Comparison of ENCODE assay signal across 24 mouse cellular contexts in genomic region chr7:82361127-82361526, GRCm38 (mm10). TPM values are rescaled to one million over a fixed set of nuclear protein-coding genes. Genes with fewer than 3 reads are reported as not detected.
DNase-seq lines count a peak whose midpoint lies in the region; ATAC-seq and TF ChIP-seq lines count a peak whose summit lies in the region.
"Had no signal": no experiment of that assay in that cellular context is flagged by ENCODE, and none has a peak within 500 bp of the region (broad histone marks: within the 10 kb centered on the region; RNA-seq: fewer than 3 reads in every experiment).

No protein-coding gene starts in this region.

- 11% methylated on average over 5 of the region's 5 CpGs for WGBS in thymus, adult 2 months

- no peak for TF ChIP-seq CTCF in thymus, adult 2 months (IDR thresholded peaks at IDR 0.05; ENCODE audit: borderline replicate concordance, control insufficient read depth, extremely low read depth, insufficient read depth, low read length, poor library complexity)

- H3K27ac ChIP-seq in thymus, adult 2 months (ENCODE audit: control insufficient read depth, insufficient read depth, low read length), result no peak overlapping the region
- H3K27ac ChIP-seq: embryonic facial prominence, embryonic 13.5 days; forebrain, embryonic 12.5 days; gastrocnemius, adult 2 months; heart, embryonic 15.5 days had no signal

- peak; percentile 67 for ATAC-seq in granulocyte monocyte progenitor cell, adult 5-6 weeks (replicated peaks; ENCODE audit: poor library complexity, severe bottlenecking)
- ATAC-seq: CD4-positive, CD25-positive, alpha-beta regulatory T cell, adult 4 months; forebrain, postnatal 0 days; hindbrain, embryonic 16.5 days; inflammation-experienced regulatory T-cells, adult 6 months; intestine, postnatal 0 days had no signal

- H3K27me3 ChIP-seq in thymus, adult 2 months (ENCODE audit: control insufficient read depth, insufficient read depth, low read length), result no peaks in the 10 kb centered on the region
- H3K27me3 ChIP-seq: embryonic facial prominence, embryonic 13.5 days; forebrain, embryonic 12.5 days; heart, embryonic 15.5 days had no signal

- no peaks in the 10 kb centered on the region for H3K36me3 ChIP-seq in thymus, adult 2 months (ENCODE audit: control insufficient read depth, insufficient read depth, low read length)
- H3K36me3 ChIP-seq: embryonic facial prominence, embryonic 13.5 days; forebrain, embryonic 12.5 days; G1E; heart, embryonic 15.5 days had no signal

- no peak overlapping the region for H3K4me3 ChIP-seq in thymus, adult 2 months (ENCODE audit: control insufficient read depth, insufficient read depth, low read length)
- H3K4me3 ChIP-seq: embryonic facial prominence, embryonic 13.5 days; forebrain, embryonic 12.5 days; gastrocnemius, adult 2 months; heart, embryonic 15.5 days had no signal

- TF ChIP-seq POLR2A in thymus, adult 2 months (IDR thresholded peaks at IDR 0.05; ENCODE audit: control insufficient read depth, extremely low read depth, insufficient read depth, low read length, poor library complexity), result no peak

- DNase-seq in CD4-positive helper T cell, adult 2 months (ENCODE audit: low read depth, low spot score), result peak; percentile 19
- peak; percentile 17 for DNase-seq in thymus, adult 2 months
- DNase-seq in thymus, postnatal 25 days, result peak; percentile 17
- DNase-seq in adrenal gland, adult (ENCODE audit: inconsistent age in 2 of 2, low spot score in 1 of 2), result no peak
- DNase-seq in kidney, adult 11 months, result no peak
- no peak for DNase-seq in adrenal gland, adult 2 months
- DNase-seq in cerebellum, postnatal 25 days, result no peak
- DNase-seq: adrenal gland, postnatal 36 days; cerebellum, adult 2 months; cerebellum, postnatal 10 days; forebrain, postnatal 0 days; gastrocnemius, adult 2 months; gastrocnemius, postnatal 25 days; heart, adult 18-20 months; heart, postnatal 14 days had no signal

- H3K4me1 ChIP-seq in thymus, adult 2 months (replicated peaks; ENCODE audit: control insufficient read depth, insufficient read depth, low read length), result peaks cover 13% of the 10 kb centered on the region
- H3K4me1 ChIP-seq: forebrain, embryonic 12.5 days had no signal

RNA-seq across cellular contexts. Expression of gene Adamtsl3, which starts 25.6 kb away (rescaled TPM):
- 0.21 TPM in 1 of 2 replicates, not detected in the other for total RNA-seq in granulocyte monocyte progenitor cell, adult 5-6 weeks (2014; fragmentation: Nextera tagmentation)
- total RNA-seq in granulocyte monocyte progenitor cell, adult 5-6 weeks (2017), result not detected in 2 replicates
- 0.51 and 0.60 TPM in 2 replicates for polyA plus RNA-seq in thymus, adult 2 months (2012; rRNA removed)
- total RNA-seq in adrenal gland, adult 2 months (2021), result 1 to 10 TPM; 1.4 to 2.3 TPM
- 0.28 and 0.64 TPM in 2 replicates for polyA plus RNA-seq in adrenal gland, adult 2 months (2012; rRNA removed)
- polyA plus RNA-seq: CD4-positive, CD25-positive, alpha-beta regulatory T cell, adult 4 months; G1E had no signal

Comparison
In these comparisons a context has a peak if more than half of its experiments do, and no peak if none do; other contexts are left out.
1. DNase-seq: peak in CD4-positive helper T cell, adult 2 months (single experiment), thymus, adult 2 months (single experiment) and thymus, postnatal 25 days (single experiment); none in adrenal gland, adult (0 of 2), kidney, adult 11 months (single experiment), adrenal gland, adult 2 months (single experiment) and cerebellum, postnatal 25 days (0 of 2).